Mouse (Mus musculus) cerebellum, adult 9-10 months (tissue): Measurements from ENCODE around the gene Foxi1.

Experiments
- DNase-seq: peaks from one replicate; pipeline ENCODE4 v3.0.0; 2022

The Foxi1 gene

GRCm38 (mm10) chr11:34155235-34155634 lies 52.7 kb downstream of the Foxi1 start:
- no peak for DNase-seq
